Mouse (Mus musculus) embryonic fibroblast, embryonic 13.5 days (primary cell): Measurements from ENCODE around the gene Gm14151.

ENCODE experiments used
- CTCF ChIP-seq: IDR thresholded peaks from 2 replicates; pipeline ENCODE4 v1.5.1; 2011; ENCODE audit warnings: mild to moderate bottlenecking, control low read depth, low read length, moderate library complexity, borderline replicate concordance; ENCODE audit not compliant: insufficient read depth
- POLR2A ChIP-seq: IDR thresholded peaks from 2 replicates; pipeline ENCODE4 v1.6.1; 2011; ENCODE audit warnings: low read depth, mild to moderate bottlenecking, control low read depth, low read length, moderate library complexity

DNA sequence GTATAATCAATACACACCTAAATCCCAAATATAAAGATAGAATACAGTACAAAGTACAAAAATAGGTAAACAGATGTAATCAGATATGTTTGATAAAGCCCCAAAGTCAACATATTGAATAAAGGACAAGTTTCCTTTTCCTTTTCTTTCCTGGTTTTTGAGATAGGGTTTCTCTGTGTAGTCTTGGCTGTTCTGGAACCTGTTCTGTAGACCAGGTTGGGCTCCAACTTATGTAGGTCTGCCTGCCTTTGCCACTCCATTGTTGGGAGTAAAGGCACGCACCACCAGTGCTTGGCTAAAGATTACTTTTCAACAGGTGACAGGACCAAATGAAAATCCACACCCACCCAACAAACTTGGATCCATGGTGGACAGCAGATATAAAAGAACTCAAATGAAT lies 35.5 kb downstream of the Gm14151 start:
- no peak for TF ChIP-seq POLR2A
- no peak for TF ChIP-seq CTCF
